Mouse (Mus musculus): Measurements from ENCODE around the gene Mpv17l2. TPM values are rescaled to one million over a fixed set of nuclear protein-coding genes. Genes with fewer than 3 reads are reported as not detected.

Mpv17l2 gene
- polyA plus RNA-seq, 1 experiment from 2014 or later: 43.1 TPM

DNA sequence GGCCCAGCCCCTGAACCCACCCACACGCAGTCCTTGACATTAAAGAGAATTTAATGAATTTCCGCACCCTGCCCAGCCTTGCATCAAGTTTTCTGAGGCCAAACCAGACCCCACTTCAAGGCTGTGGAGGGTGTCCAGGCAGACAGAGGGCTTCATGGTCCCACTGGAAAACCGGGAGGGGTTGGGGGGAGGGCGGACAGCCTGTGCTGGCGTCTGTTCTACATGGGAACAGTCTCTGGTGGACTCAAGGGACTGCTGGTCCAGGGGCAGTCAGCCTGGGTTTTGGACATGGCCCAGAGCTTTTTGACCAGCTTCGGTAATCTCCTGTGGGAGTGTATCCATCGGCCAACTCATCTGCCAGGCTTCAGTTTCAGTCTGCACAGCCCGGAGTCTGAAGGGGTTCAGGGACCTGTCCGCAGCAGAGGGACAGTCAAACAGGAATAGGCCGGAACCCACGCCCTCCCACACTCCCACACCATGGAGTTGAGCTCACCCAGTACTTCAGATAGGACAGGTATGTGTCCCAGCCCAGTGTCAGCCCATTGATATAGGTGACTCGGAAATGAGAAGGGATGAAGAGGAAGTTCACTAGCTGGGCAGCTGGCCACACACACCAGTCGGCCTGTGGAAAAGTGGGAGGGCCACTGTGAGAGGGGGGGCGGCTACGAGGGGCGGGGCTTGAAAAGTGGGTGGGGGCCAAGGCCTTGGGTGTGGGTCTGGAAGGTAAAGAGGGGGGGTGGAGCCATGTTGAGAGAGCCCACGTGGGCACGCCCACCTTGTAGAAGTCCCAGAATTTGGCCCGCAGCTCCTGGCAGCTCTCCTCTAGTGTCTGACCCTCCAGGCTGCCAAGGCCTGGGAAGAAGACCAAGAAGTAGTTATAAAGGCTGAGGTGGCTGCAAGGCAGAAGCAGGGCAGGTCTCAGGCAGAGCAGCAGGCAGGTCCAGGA, 1.9 kb downstream of the Mpv17l2 start:
- ATAC-seq (ENCODE audit: insufficient number of reproducible peaks, insufficient read depth, low FRiP score, low read depth): no peak
- peak overlapping the region; percentile 95; the same call in 1 of the 2 replicates for H3K4me2 ChIP-seq (replicated peaks; ENCODE audit: low read depth, low read length)
- H3K9ac ChIP-seq (replicated peaks; ENCODE audit: low read depth, low read length): no peak overlapping the region
- no peaks in the 10 kb centered on the region for H3K27me3 ChIP-seq (ENCODE audit: control insufficient read depth, insufficient read depth, low read length)
- no peak overlapping the region for H3K4me3 ChIP-seq (ENCODE audit: low read depth, low read length)
- peaks cover 21% of the 10 kb centered on the region for H3K36me3 ChIP-seq (ENCODE audit: control insufficient read depth, insufficient read depth, low read length)
- WGBS: 66% methylated on average over 19 of the region's 19 CpGs
- H3K4me1 ChIP-seq (ENCODE audit: control insufficient read depth, insufficient read depth, low read length): peaks cover 24% of the 10 kb centered on the region; the same call in 1 of the 2 replicates
- H3K9me3 ChIP-seq (ENCODE audit: control insufficient read depth, low read depth, low read length): no peaks in the 10 kb centered on the region
- H3K27ac ChIP-seq (ENCODE audit: low read length): no peak overlapping the region

DNA sequence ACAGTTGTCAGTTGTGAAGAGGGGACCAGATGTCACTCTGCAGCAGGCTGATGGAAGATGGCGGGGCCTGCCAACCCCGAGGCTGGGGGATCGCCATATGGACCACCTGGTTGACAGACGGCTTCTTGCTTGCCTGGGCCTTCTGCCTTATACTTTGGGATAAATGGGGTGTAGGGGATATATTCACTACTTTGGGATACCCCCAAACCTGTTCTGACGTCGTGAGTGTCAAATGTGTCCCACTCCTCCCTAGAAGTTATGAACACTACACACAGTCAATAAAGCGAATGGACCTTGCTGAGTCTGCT, 2.5 kb downstream of the Mpv17l2 start:
- Histone ChIP-seq H3K27ac (ENCODE audit: low read length) (no peak overlapping the region), H3K9me3 (ENCODE audit: control insufficient read depth, low read depth, low read length) (no peaks in the 10 kb centered on the region), H3K27me3 (ENCODE audit: control insufficient read depth, insufficient read depth, low read length) (no peaks in the 10 kb centered on the region), H3K4me3 (ENCODE audit: low read depth, low read length) (no peak overlapping the region), H3K9ac (replicated peaks; ENCODE audit: low read depth, low read length) (no peak overlapping the region), H3K36me3 (ENCODE audit: control insufficient read depth, insufficient read depth, low read length) (peaks cover 21% of the 10 kb centered on the region), H3K4me1 (ENCODE audit: control insufficient read depth, insufficient read depth, low read length) (peaks cover 26% of the 10 kb centered on the region; the same call in 1 of the 2 replicates), H3K4me2 (replicated peaks; ENCODE audit: low read depth, low read length) (no peak overlapping the region)
- no peak for ATAC-seq (ENCODE audit: insufficient number of reproducible peaks, insufficient read depth, low FRiP score, low read depth)
- 87% methylated on average over 7 of the region's 7 CpGs for WGBS

DNA sequence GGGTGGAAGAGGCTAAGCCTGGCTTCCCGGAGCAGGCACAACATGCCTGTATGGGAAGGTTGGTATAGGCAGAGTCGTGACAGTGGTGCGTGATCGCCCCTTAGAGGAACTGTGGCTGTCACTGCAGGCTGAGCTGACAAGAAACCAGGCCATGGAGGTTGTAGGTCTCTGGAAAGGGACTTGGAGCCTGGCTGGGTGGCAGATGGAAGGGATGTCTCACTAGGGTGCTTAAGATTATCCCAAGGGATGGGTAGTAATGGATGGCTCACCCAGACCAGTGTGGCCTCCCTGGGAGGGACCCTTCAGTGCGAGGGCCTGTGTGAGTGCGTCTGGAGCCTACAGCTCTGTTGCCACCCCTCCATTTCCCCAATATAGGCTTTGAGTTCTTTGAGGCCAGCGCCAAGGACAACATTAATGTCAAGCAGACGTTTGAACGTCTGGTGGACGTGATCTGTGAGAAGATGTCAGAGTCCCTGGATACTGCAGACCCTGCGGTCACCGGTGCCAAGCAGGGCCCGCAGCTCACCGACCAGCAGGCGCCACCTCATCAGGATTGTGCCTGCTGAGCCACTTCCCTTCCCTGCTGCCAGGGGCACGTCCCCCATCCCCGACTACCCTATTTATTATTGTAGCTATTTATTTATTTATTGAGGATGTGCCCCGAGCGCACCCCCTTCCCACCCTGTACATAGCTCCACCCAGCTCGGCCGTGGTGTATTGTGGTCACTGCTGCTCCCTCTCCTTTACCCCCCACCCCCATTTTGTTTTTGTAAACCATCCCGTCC, 3.0 kb downstream of the Mpv17l2 start:
- no peak for ATAC-seq (ENCODE audit: insufficient number of reproducible peaks, insufficient read depth, low FRiP score, low read depth)

DNA sequence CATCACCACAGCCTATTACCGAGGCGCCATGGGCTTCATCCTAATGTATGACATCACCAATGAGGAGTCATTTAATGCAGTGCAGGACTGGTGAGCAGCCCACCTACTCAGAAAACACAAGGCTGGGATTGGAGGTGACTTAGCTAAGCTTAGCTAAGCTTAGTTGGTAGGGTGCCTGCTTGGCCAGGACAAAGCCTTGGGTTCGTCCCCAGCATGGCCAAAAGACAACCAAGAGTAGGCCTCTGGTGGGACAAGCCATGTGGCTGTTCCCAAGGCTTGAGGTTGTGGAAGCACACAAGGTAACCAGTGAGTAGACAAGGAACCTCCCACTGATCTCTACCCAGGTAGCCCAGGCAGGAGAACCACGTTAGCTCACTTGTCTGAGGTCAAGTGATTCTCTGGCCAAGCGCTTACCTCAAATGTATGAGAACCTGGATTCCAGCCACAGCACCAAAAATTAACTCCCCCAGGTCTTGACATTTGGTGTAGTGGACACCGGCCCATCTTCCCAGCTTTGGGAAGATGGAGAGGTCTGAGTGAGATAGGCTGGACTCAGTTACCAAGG, 4.2 kb downstream of the Mpv17l2 start:
- no peak overlapping the region for H3K9ac ChIP-seq (replicated peaks; ENCODE audit: low read depth, low read length)
- no peak overlapping the region for H3K4me2 ChIP-seq (replicated peaks; ENCODE audit: low read depth, low read length)
- 94% methylated on average over 6 of the region's 6 CpGs for WGBS

More for the DNA sequence above, 3.0 kb downstream of the Mpv17l2 start:
- 76% methylated on average over 22 of the region's 22 CpGs for WGBS
- Histone ChIP-seq H3K27me3 (ENCODE audit: control insufficient read depth, insufficient read depth, low read length) (no peaks in the 10 kb centered on the region), H3K4me3 (ENCODE audit: low read depth, low read length) (no peak overlapping the region), H3K9ac (replicated peaks; ENCODE audit: low read depth, low read length) (no peak overlapping the region), H3K4me1 (ENCODE audit: control insufficient read depth, insufficient read depth, low read length) (peaks cover 32% of the 10 kb centered on the region), H3K4me2 (replicated peaks; ENCODE audit: low read depth, low read length) (no peak overlapping the region), H3K27ac (ENCODE audit: low read length) (no peak overlapping the region), H3K9me3 (ENCODE audit: control insufficient read depth, low read depth, low read length) (no peaks in the 10 kb centered on the region), H3K36me3 (ENCODE audit: control insufficient read depth, insufficient read depth, low read length) (peaks cover 21% of the 10 kb centered on the region)

DNA sequence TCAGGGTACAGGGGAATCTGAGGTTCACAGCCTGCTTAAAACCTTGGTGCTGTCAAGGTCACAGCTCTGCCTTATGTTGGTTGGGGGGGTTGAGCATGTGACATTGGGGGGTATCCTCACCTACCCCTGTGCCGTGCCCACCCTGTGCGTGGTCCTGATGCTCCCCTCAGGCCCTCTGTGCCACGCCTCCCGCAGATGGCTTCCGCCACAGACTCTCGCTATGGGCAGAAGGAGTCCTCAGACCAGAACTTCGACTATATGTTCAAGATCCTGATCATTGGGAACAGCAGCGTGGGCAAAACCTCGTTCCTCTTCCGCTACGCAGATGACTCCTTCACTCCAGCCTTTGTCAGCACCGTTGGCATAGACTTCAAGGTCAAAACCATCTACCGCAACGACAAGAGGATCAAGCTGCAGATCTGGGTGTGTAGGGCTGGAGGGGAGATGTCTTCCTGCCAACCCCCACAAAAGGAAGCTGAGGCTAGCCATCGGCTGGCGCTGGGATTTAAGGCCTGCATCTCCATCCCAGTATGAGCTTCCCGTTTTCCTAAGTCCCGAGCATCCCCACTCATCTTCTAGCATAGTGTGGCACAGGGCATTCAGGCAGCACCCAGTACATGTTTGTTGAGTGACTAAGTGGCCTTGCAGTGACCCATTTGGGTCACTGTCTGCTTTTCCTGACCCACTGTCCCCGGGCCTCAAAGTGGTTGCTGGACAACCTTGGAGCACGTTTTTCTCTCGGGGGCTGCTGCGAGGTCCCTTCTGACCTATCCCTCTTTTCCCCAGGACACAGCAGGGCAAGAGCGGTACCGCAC, 4.9 kb downstream of the Mpv17l2 start:
- Histone ChIP-seq H3K36me3 (ENCODE audit: control insufficient read depth, insufficient read depth, low read length) (peaks cover 21% of the 10 kb centered on the region), H3K9ac (replicated peaks; ENCODE audit: low read depth, low read length) (no peak overlapping the region), H3K4me1 (ENCODE audit: control insufficient read depth, insufficient read depth, low read length) (peaks cover 28% of the 10 kb centered on the region), H3K4me2 (replicated peaks; ENCODE audit: low read depth, low read length) (peak overlapping the region; percentile 94), H3K4me3 (ENCODE audit: low read depth, low read length) (no peak overlapping the region), H3K27ac (ENCODE audit: low read length) (no peak overlapping the region), H3K27me3 (ENCODE audit: control insufficient read depth, insufficient read depth, low read length) (no peaks in the 10 kb centered on the region), H3K9me3 (ENCODE audit: control insufficient read depth, low read depth, low read length) (no peaks in the 10 kb centered on the region)
- no peak for ATAC-seq (ENCODE audit: insufficient number of reproducible peaks, insufficient read depth, low FRiP score, low read depth)
- 84% methylated on average over 24 of the region's 24 CpGs for WGBS

More for the DNA sequence above, 4.2 kb downstream of the Mpv17l2 start:
- no peaks in the 10 kb centered on the region for H3K9me3 ChIP-seq (ENCODE audit: control insufficient read depth, low read depth, low read length)
- ATAC-seq (ENCODE audit: insufficient number of reproducible peaks, insufficient read depth, low FRiP score, low read depth): no peak
- H3K4me1 ChIP-seq (ENCODE audit: control insufficient read depth, insufficient read depth, low read length): peaks cover 31% of the 10 kb centered on the region
- H3K27ac ChIP-seq (ENCODE audit: low read length): no peak overlapping the region
- H3K4me3 ChIP-seq (ENCODE audit: low read depth, low read length): no peak overlapping the region
- peaks cover 21% of the 10 kb centered on the region for H3K36me3 ChIP-seq (ENCODE audit: control insufficient read depth, insufficient read depth, low read length)
- H3K27me3 ChIP-seq (ENCODE audit: control insufficient read depth, insufficient read depth, low read length): no peaks in the 10 kb centered on the region

DNA sequence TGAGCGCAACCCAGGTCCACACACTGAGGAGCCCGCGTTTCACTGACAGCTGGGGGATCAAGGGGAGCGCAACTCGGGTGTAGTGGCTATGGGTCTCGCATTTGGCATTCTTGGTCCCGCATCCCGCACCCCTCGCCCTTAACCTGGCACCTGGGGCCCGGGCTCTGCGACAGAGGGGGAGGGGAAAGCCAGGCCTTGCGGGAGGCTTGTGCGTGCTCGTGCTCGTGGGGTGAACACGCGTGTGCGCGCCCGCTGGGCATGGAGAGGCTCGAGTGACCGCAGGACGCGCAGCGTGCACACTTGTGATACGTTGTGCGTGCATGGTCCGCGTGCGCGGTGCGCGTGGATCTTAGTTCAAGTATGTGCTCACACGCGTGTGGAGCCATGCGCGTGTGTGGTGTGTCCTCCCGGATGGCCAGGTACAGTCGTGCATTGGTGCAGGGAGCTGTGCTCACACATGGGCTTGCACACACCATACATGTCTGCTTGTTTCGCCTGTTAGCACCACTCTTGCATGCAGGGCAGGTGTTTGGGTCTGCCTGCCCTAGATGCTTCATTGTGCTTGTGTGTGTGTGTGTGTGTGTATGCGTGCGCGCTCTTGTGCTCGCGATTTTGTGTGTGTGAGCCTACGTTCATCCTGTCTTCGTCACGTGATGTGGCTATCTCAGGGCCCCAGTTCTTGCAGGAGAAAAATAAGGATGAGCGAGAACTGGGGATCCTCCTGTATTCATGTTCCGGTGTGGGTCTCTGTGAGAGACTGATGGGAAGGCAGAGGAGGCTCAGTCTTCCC, 5.7 kb downstream of the Mpv17l2 start:
- Histone ChIP-seq H3K9ac (replicated peaks; ENCODE audit: low read depth, low read length) (peak overlapping the region; percentile 69), H3K4me2 (replicated peaks; ENCODE audit: low read depth, low read length) (peak overlapping the region; percentile 94), H3K4me1 (ENCODE audit: control insufficient read depth, insufficient read depth, low read length) (peaks cover 27% of the 10 kb centered on the region), H3K36me3 (ENCODE audit: control insufficient read depth, insufficient read depth, low read length) (peaks cover 21% of the 10 kb centered on the region), H3K27ac (ENCODE audit: low read length) (peak overlapping the region; percentile 41; the same call in 1 of the 2 replicates), H3K4me3 (ENCODE audit: low read depth, low read length) (peak overlapping the region; percentile 77), H3K27me3 (ENCODE audit: control insufficient read depth, insufficient read depth, low read length) (no peaks in the 10 kb centered on the region), H3K9me3 (ENCODE audit: control insufficient read depth, low read depth, low read length) (no peaks in the 10 kb centered on the region)
- ATAC-seq (ENCODE audit: insufficient number of reproducible peaks, insufficient read depth, low FRiP score, low read depth): peak; percentile 5; the same call in 1 of the 2 replicates
- WGBS: 11% methylated on average over 50 of the region's 50 CpGs

DNA sequence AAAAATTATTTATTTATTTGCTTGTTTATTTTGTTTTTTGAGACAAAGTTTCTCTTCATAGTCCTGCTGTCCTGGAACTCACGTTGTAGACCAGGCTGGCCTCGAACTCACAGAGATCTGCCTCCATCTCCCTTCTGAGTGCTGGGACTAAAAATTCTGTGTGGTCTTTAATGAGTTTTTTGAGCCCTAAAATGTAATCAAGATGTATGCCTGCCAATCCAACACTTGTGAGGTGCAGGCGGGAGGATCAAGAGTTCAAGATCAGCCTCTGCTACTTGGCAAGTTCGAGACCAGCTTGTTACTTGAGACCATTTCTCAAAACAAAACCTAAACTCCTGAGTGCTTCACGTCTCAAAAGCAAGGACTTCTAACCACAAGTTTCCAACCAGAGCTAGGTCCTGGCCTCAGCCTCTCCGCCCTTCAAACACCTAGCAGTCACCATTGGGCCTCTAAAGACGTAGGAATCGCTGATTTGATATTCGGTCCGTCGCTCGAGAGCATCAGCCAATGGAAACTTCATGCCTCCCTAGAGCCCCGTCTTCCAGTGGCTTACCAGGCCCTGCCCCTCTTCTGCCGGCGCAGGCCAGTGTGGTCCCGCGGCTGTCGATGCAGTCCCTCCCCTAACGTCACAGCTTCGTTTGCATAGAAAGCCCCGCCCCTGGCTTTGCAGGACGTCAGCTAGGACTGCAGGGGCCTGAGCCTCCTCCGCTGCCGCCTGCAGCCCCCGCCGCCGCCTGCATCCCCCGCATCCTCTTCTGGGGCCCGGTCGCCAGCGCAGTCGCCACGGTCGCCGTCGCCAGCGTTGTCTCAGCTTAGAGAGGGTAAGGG, 6.5 kb downstream of the Mpv17l2 start, which contains the start of gene Rab3a:
Rab3a (plus strand) TSS at position 637 of the 828 bp plus-strand sequence.
- ATAC-seq (ENCODE audit: insufficient number of reproducible peaks, insufficient read depth, low FRiP score, low read depth): peak; percentile 98
- 8% methylated on average over 37 of the region's 37 CpGs for WGBS
- H3K4me3 ChIP-seq (ENCODE audit: low read depth, low read length): peak within 1 kb of the TSS; percentile 77
- H3K4me1 ChIP-seq (ENCODE audit: control insufficient read depth, insufficient read depth, low read length): peaks cover 19% of the 10 kb centered on the region
- H3K9me3 ChIP-seq (ENCODE audit: control insufficient read depth, low read depth, low read length): no peaks in the 10 kb centered on the region
- H3K27me3 ChIP-seq (ENCODE audit: control insufficient read depth, insufficient read depth, low read length): no peaks in the 10 kb centered on the region
- peak within 1 kb of the TSS; percentile 69 for H3K9ac ChIP-seq (replicated peaks; ENCODE audit: low read depth, low read length)
- peak within 1 kb of the TSS; percentile 94 for H3K4me2 ChIP-seq (replicated peaks; ENCODE audit: low read depth, low read length)
- peak within 1 kb of the TSS; percentile 78 for H3K27ac ChIP-seq (ENCODE audit: low read length)
- peaks cover 21% of the 10 kb centered on the region for H3K36me3 ChIP-seq (ENCODE audit: control insufficient read depth, insufficient read depth, low read length)
